ENCODE assay signal across 26 mouse cellular contexts in genomic region chr11:60196344-60196743, GRCm38 (mm10). TPM values are rescaled to one million over a fixed set of nuclear protein-coding genes. Genes with fewer than 3 reads are reported as not detected.
DNase-seq lines count a peak whose midpoint lies in the region; ATAC-seq lines count a peak whose summit lies in the region.
"Had no signal": no experiment of that assay in that cellular context is flagged by ENCODE, and none has a peak within 500 bp of the region (broad histone marks: within the 10 kb centered on the region; RNA-seq: fewer than 3 reads in every experiment).

No protein-coding gene starts in this region.

- peaks cover 32% of the 10 kb centered on the region for H3K4me1 ChIP-seq in heart, embryonic 10.5 days
- H3K4me1 ChIP-seq in limb, embryonic 13.5 days: peaks cover 4% of the 10 kb centered on the region
- H3K4me1 ChIP-seq in limb, embryonic 10.5 days: peaks cover 18% of the 10 kb centered on the region
- peaks cover 7% of the 10 kb centered on the region; the same call in 1 of the 2 replicates for H3K4me1 ChIP-seq in stomach, embryonic 15.5 days

- H3K9me3 ChIP-seq in heart, embryonic 10.5 days: peaks cover 9% of the 10 kb centered on the region
- peaks cover 13% of the 10 kb centered on the region for H3K9me3 ChIP-seq in limb, embryonic 13.5 days
- H3K9me3 ChIP-seq in limb, embryonic 10.5 days (replicated peaks): peaks cover 5% of the 10 kb centered on the region; the same call in 1 of the 2 replicates
- no peaks in the 10 kb centered on the region for H3K9me3 ChIP-seq in stomach, embryonic 15.5 days
- H3K9me3 ChIP-seq: forebrain, embryonic 15.5 days; liver, embryonic 15.5 days; lung, embryonic 15.5 days; midbrain, embryonic 15.5 days; neural tube, embryonic 15.5 days had no signal

- H3K27ac ChIP-seq in heart, embryonic 10.5 days: 0 out of 2 replicates have a peak overlapping the region, but pooled peaks have one; percentile 17
- H3K27ac ChIP-seq in limb, embryonic 13.5 days: peak overlapping the region; percentile 22; the same call in 1 of the 2 replicates
- no peak overlapping the region for H3K27ac ChIP-seq in limb, embryonic 10.5 days
- no peak overlapping the region for H3K27ac ChIP-seq in stomach, embryonic 15.5 days
- H3K27ac ChIP-seq: hindbrain, embryonic 12.5 days; left cerebral cortex, adult 2 months; liver, embryonic 15.5 days; lung, embryonic 15.5 days; midbrain, embryonic 10.5 days; midbrain, embryonic 15.5 days; neural tube, embryonic 15.5 days had no signal

- no peak overlapping the region for H3K4me3 ChIP-seq in heart, embryonic 10.5 days
- H3K4me3 ChIP-seq in limb, embryonic 13.5 days: no peak overlapping the region
- no peak overlapping the region for H3K4me3 ChIP-seq in limb, embryonic 10.5 days
- no peak overlapping the region for H3K4me3 ChIP-seq in stomach, embryonic 15.5 days (replicated peaks)
- H3K4me3 ChIP-seq: erythroblast, embryonic 14.5 days; forebrain, embryonic 15.5 days; hindbrain, embryonic 12.5 days; layer of hippocampus, adult 2 months; left cerebral cortex, adult 2 months; liver, embryonic 15.5 days; lung, embryonic 15.5 days; midbrain, embryonic 10.5 days; midbrain, embryonic 15.5 days; neural tube, embryonic 15.5 days had no signal

- H3K36me3 ChIP-seq in heart, embryonic 10.5 days: peaks cover 95% of the 10 kb centered on the region
- H3K36me3 ChIP-seq in limb, embryonic 13.5 days: peaks cover 94% of the 10 kb centered on the region
- H3K36me3 ChIP-seq in limb, embryonic 10.5 days: peaks cover 98% of the 10 kb centered on the region
- peaks cover 62% of the 10 kb centered on the region for H3K36me3 ChIP-seq in stomach, embryonic 15.5 days

- DNase-seq in heart, embryonic 10.5 days (ENCODE audit: low spot score): no peak
- DNase-seq in heart, adult 9 months (ENCODE audit: low spot score in 2 of 2): no peak
- DNase-seq in limb, embryonic 10.5 days (ENCODE audit: low spot score): no peak
- no peak for DNase-seq in right cerebral cortex, postnatal 10 days (ENCODE audit: low spot score in 2 of 2)
- DNase-seq: B cell, adult 2 months; cerebellum, adult 2 months; gastrocnemius, postnatal 25 days; heart, adult 18-20 months; kidney, adult 2 months; kidney, postnatal 36 days; liver; retina, postnatal 1 day; right cerebral cortex, postnatal 25 days; thymus, postnatal 4 days had no signal

- no peak overlapping the region for H3K4me2 ChIP-seq in limb, embryonic 13.5 days (replicated peaks)
- no peak overlapping the region for H3K4me2 ChIP-seq in stomach, embryonic 15.5 days
- H3K4me2 ChIP-seq: forebrain, embryonic 15.5 days; hindbrain, embryonic 12.5 days; liver, embryonic 15.5 days; lung, embryonic 15.5 days; midbrain, embryonic 15.5 days; neural tube, embryonic 15.5 days had no signal

- ATAC-seq in limb, embryonic 13.5 days (ENCODE audit: low FRiP score, low read depth): no peak
- ATAC-seq in stomach, embryonic 15.5 days (ENCODE audit: insufficient read depth, low FRiP score, low read depth): 0 out of 2 replicates have a peak, but pooled peaks have one; percentile 11
- ATAC-seq: forebrain, embryonic 15.5 days; midbrain, embryonic 15.5 days had no signal

- H3K27me3 ChIP-seq in heart, embryonic 10.5 days (ENCODE audit: insufficient read depth, poor library complexity, severe bottlenecking): no peaks in the 10 kb centered on the region
- H3K27me3 ChIP-seq in limb, embryonic 13.5 days: no peaks in the 10 kb centered on the region
- H3K27me3 ChIP-seq in limb, embryonic 10.5 days (ENCODE audit: low read depth, poor library complexity, severe bottlenecking): no peaks in the 10 kb centered on the region
- no peaks in the 10 kb centered on the region for H3K27me3 ChIP-seq in stomach, embryonic 15.5 days (replicated peaks)
- H3K27me3 ChIP-seq: forebrain, embryonic 15.5 days; hindbrain, embryonic 12.5 days; liver, embryonic 15.5 days; lung, embryonic 15.5 days; midbrain, embryonic 15.5 days; neural tube, embryonic 15.5 days had no signal

- WGBS in heart, embryonic 10.5 days: 71% methylated on average over 5 of the region's 5 CpGs
- 78% methylated on average over 5 of the region's 5 CpGs for WGBS in limb, embryonic 13.5 days
- 78% methylated on average over 5 of the region's 5 CpGs for WGBS in limb, embryonic 10.5 days
- WGBS in stomach, embryonic 15.5 days: 69% methylated on average over 5 of the region's 5 CpGs

- H3K9ac ChIP-seq in limb, embryonic 13.5 days: 0 out of 2 replicates have a peak overlapping the region, but pooled peaks have one; percentile 31
- H3K9ac ChIP-seq in stomach, embryonic 15.5 days: no peak overlapping the region
- H3K9ac ChIP-seq: forebrain, embryonic 15.5 days; liver, embryonic 15.5 days; lung, embryonic 15.5 days; midbrain, embryonic 15.5 days; neural tube, embryonic 15.5 days had no signal

RNA-seq across cellular contexts. Expression of gene Srebf1, which starts 26.0 kb away (rescaled TPM):
- 38.2 and 40.3 TPM in 2 replicates for polyA plus RNA-seq in heart, embryonic 10.5 days (2016; fragmentation: Nextera tagmentation; extraction: Ambion mirVana)
- 64.5 and 65.7 TPM in 2 replicates for polyA plus RNA-seq in limb, embryonic 13.5 days (2015; fragmentation: Nextera tagmentation; extraction: Ambion mirVana)
- polyA plus RNA-seq in limb, embryonic 10.5 days (2016; fragmentation: Nextera tagmentation; extraction: Ambion mirVana): 56.2 and 56.6 TPM in 2 replicates
- polyA plus RNA-seq in stomach, embryonic 15.5 days (2015; fragmentation: Nextera tagmentation; extraction: Ambion mirVana): 81.5 and 83.5 TPM in 2 replicates

Comparison
In these comparisons a context has a peak if more than half of its experiments do, and no peak if none do; other contexts are left out.
1. H3K27ac ChIP-seq: peak in heart, embryonic 10.5 days (single experiment) and limb, embryonic 13.5 days (single experiment); none in limb, embryonic 10.5 days (single experiment) and stomach, embryonic 15.5 days (single experiment).